Mouse (Mus musculus): Measurements from ENCODE around the gene Asb4. TPM values are rescaled to one million over a fixed set of nuclear protein-coding genes. Genes with fewer than 3 reads are reported as not detected.
A peak's percentile ranks its signal among the peaks of the same experiment; 100 is the strongest.

The Asb4 gene
- total and polyA plus RNA-seq, 2 experiments from 2014 or later = 10.5 to 16.3 TPM

DNA sequence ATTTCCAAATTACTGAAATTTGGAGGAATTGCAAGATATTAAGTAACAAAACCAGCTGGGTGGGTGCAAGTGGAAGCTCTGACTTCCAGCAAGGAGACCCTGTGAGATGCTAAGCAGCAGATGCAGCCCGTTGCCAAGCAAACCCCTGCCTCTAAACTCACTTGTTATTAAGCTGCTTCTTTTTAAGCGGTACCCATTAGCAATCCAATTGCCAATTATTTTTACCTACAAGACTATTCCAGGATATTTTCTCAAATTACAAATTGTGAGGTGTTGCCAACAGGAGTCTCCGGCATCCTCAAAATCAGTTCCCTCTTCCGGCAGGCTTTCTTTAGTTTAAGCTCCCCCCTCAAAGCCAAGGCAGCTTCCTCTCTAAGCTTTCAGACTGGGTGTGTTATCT, 26.5 kb downstream of the Asb4 start:
- DNase-seq (no peak), ATAC-seq (no peak)
- no peak overlapping the region for H3K27ac ChIP-seq (ENCODE audit: low read depth, low read length)
- no peak for TF ChIP-seq CTCF (IDR thresholded peaks at IDR 0.05; ENCODE audit: low read depth)
- peaks cover 5% of the 10 kb centered on the region; the same call in 1 of the 2 replicates for H3K4me1 ChIP-seq (ENCODE audit: insufficient read depth)
- no peak overlapping the region for H3K4me3 ChIP-seq (ENCODE audit: low read depth, low read length)
- no peaks in the 10 kb centered on the region for H3K36me3 ChIP-seq (ENCODE audit: insufficient read depth)
- no peak overlapping the region for H3K4me2 ChIP-seq (ENCODE audit: low read depth)
- no peaks in the 10 kb centered on the region for H3K27me3 ChIP-seq (ENCODE audit: insufficient read depth, low read length)
- H3K9ac ChIP-seq = no peak overlapping the region
- H3K9me3 ChIP-seq (ENCODE audit: low read length) = no peaks in the 10 kb centered on the region
- WGBS = 15% methylated on average over 4 of the region's 4 CpGs

- TF ChIP-seq CTCF (IDR thresholded peaks at IDR 0.05; ENCODE audit: low read depth) = peak; percentile 80
- DNase-seq (peak; percentile 56), ATAC-seq (no peak)
- Histone ChIP-seq H3K9me3 (ENCODE audit: low read length) (no peaks in the 10 kb centered on the region), H3K27ac (ENCODE audit: low read depth, low read length) (no peak overlapping the region), H3K36me3 (ENCODE audit: insufficient read depth) (no peaks in the 10 kb centered on the region), H3K4me2 (ENCODE audit: low read depth) (no peak overlapping the region), H3K9ac (no peak overlapping the region), H3K4me1 (ENCODE audit: insufficient read depth) (peaks cover 5% of the 10 kb centered on the region; the same call in 1 of the 2 replicates), H3K4me3 (ENCODE audit: low read depth, low read length) (no peak overlapping the region), H3K27me3 (ENCODE audit: insufficient read depth, low read length) (no peaks in the 10 kb centered on the region)
- 44% methylated on average over 6 of the region's 6 CpGs for WGBS
Measured at GRCm38 (mm10) chr6:5410697-5411391, 27.7 kb downstream of the Asb4 start.

DNA sequence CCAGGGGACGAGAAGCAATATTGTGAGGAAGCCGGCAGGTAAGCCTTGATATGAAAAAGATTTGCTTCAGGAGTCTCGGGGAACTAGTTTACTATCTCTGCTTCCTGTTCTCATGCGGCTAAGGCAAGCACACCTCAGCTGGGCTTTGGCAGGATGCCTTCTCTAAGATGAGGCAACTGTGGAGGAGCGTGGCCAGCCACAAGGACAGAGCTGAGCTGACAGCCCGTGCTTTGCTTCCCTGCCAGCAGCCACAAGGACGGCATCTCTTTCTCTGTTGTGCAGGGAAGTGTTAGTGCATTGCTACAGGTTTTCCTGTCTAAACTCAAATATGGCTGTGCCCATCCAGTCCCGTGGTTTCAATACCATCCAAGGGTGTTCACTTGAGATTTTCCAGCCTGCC, 30.1 kb downstream of the Asb4 start:
- TF ChIP-seq CTCF (IDR thresholded peaks at IDR 0.05; ENCODE audit: low read depth) = no peak
- H3K27me3 ChIP-seq (ENCODE audit: insufficient read depth, low read length) = no peaks in the 10 kb centered on the region
- H3K36me3 ChIP-seq (ENCODE audit: insufficient read depth) = no peaks in the 10 kb centered on the region
- 43% methylated on average over 8 of the region's 8 CpGs for WGBS
- DNase-seq (no peak), ATAC-seq (no peak)
- no peak overlapping the region for H3K4me3 ChIP-seq (ENCODE audit: low read depth, low read length)
- peaks cover 2% of the 10 kb centered on the region; the same call in 1 of the 2 replicates for H3K4me1 ChIP-seq (ENCODE audit: insufficient read depth)
- no peak overlapping the region for H3K4me2 ChIP-seq (ENCODE audit: low read depth)
- H3K9ac ChIP-seq = no peak overlapping the region
- no peak overlapping the region for H3K27ac ChIP-seq (ENCODE audit: low read depth, low read length)
- no peaks in the 10 kb centered on the region for H3K9me3 ChIP-seq (ENCODE audit: low read length)

DNA sequence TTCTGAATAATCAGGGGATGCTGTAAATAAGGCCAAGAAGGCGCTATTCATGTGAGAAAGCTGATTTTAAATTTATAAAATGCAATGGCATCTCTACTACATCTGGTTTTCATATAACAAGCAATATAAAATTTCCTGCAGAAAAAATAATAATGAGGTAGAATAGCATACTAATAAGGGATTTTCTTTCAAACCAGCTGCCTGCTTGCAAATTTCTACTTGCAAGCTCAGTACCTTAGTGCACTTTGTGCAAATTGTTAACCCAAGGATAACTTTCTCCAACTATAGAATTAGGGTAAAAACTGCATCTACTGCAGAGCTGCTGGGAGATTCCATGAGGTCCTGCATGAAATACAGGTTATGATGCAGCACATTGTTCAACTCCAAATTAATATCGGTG, 38.3 kb downstream of the Asb4 start:
- TF ChIP-seq CTCF (IDR thresholded peaks at IDR 0.05; ENCODE audit: low read depth) = no peak

DNA sequence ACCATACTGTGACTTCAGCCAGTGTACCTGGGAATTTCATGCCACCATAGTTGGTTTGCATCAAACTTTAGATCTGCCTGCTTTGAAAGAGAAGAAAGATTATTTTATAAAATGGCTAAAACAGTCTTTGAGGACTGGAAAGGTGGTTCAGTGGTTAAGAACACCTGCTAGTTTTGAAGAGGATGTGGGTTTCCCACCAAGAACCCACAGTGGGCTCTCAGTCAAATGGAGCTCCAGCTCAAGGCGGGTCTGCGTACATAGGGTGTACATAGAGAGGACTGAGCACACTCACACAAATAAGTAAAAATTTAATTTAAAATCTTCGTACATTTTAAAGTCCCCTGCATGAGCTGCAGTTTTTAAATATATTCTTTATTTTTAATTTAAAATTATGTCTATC, 39.2 kb downstream of the Asb4 start:
- Histone ChIP-seq H3K4me1 (ENCODE audit: insufficient read depth) (no peaks in the 10 kb centered on the region), H3K9ac (no peak overlapping the region), H3K36me3 (ENCODE audit: insufficient read depth) (no peaks in the 10 kb centered on the region), H3K27me3 (ENCODE audit: insufficient read depth, low read length) (no peaks in the 10 kb centered on the region), H3K27ac (ENCODE audit: low read depth, low read length) (no peak overlapping the region), H3K4me3 (ENCODE audit: low read depth, low read length) (no peak overlapping the region), H3K4me2 (ENCODE audit: low read depth) (no peak overlapping the region), H3K9me3 (ENCODE audit: low read length) (no peaks in the 10 kb centered on the region)
- TF ChIP-seq CTCF (IDR thresholded peaks at IDR 0.05; ENCODE audit: low read depth) = no peak
- DNase-seq (no peak), ATAC-seq (no peak)
- 96% methylated on average over 3 of the region's 3 CpGs for WGBS

More for the DNA sequence above, 38.3 kb downstream of the Asb4 start:
- DNase-seq = no peak
- Histone ChIP-seq H3K4me2 (ENCODE audit: low read depth) (no peak overlapping the region), H3K36me3 (ENCODE audit: insufficient read depth) (no peaks in the 10 kb centered on the region), H3K9ac (no peak overlapping the region), H3K4me1 (ENCODE audit: insufficient read depth) (no peaks in the 10 kb centered on the region), H3K4me3 (ENCODE audit: low read depth, low read length) (no peak overlapping the region), H3K9me3 (ENCODE audit: low read length) (no peaks in the 10 kb centered on the region), H3K27ac (ENCODE audit: low read depth, low read length) (no peak overlapping the region), H3K27me3 (ENCODE audit: insufficient read depth, low read length) (no peaks in the 10 kb centered on the region)
- 96% methylated on average over 2 of the region's 2 CpGs for WGBS
- no peak for ATAC-seq

DNA sequence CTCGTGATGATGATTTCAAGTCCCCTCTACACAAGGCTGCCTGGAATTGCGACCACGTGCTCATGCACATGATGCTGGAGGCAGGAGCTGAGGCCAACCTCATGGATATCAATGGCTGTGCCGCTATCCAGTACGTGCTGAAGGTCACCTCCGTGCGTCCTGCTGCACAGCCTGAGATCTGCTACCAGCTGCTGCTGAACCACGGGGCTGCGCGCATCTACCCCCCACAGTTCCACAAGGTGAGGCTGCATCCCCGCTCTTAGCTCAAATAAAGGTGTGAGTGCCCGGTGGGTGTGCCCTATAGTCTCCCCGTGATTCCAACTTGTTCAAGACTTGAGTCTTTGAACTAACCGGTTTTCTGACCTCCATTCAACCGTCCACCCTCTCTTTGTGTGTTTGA, 40.4 kb downstream of the Asb4 start:
- TF ChIP-seq CTCF (IDR thresholded peaks at IDR 0.05; ENCODE audit: low read depth) = no peak
- WGBS = 88% methylated on average over 15 of the region's 15 CpGs

DNA sequence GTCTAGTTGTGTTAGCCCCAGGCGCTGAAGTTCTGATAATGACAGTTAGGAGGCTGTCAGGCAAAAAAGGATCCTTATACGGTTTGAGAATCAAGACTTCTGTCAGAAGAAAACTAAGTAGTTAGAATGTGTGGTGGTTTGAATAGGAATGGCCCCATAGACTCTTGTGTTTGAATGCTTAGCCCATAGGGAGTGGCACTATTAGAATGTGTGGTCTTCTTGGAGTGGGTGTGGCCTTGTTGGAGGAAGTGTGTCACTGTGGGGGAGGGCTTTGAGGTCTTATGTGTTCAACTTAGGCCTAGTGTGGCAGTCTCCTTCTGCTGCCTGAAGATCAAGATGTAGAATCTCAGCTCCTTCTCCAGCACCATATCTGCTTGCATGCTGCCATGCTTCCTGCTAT, 43.8 kb downstream of the Asb4 start:
- no peaks in the 10 kb centered on the region for H3K4me1 ChIP-seq (ENCODE audit: insufficient read depth)
- 86% methylated on average over 2 of the region's 2 CpGs for WGBS
- H3K27me3 ChIP-seq (ENCODE audit: insufficient read depth, low read length) = no peaks in the 10 kb centered on the region
- H3K4me3 ChIP-seq (ENCODE audit: low read depth, low read length) = no peak overlapping the region
- no peak for TF ChIP-seq CTCF (IDR thresholded peaks at IDR 0.05; ENCODE audit: low read depth)
- H3K27ac ChIP-seq (ENCODE audit: low read depth, low read length) = no peak overlapping the region
- no peak overlapping the region for H3K9ac ChIP-seq
- no peaks in the 10 kb centered on the region for H3K9me3 ChIP-seq (ENCODE audit: low read length)
- H3K4me2 ChIP-seq (ENCODE audit: low read depth) = no peak overlapping the region
- H3K36me3 ChIP-seq (ENCODE audit: insufficient read depth) = no peaks in the 10 kb centered on the region
- ATAC-seq (no peak), DNase-seq (no peak)

More for the DNA sequence above, 40.4 kb downstream of the Asb4 start:
- no peak overlapping the region for H3K9ac ChIP-seq
- no peak overlapping the region for H3K4me3 ChIP-seq (ENCODE audit: low read depth, low read length)
- H3K9me3 ChIP-seq (ENCODE audit: low read length) = no peaks in the 10 kb centered on the region
- ATAC-seq (no peak), DNase-seq (no peak)
- no peak overlapping the region for H3K4me2 ChIP-seq (ENCODE audit: low read depth)
- H3K36me3 ChIP-seq (ENCODE audit: insufficient read depth) = no peaks in the 10 kb centered on the region
- H3K27ac ChIP-seq (ENCODE audit: low read depth, low read length) = no peak overlapping the region
- H3K27me3 ChIP-seq (ENCODE audit: insufficient read depth, low read length) = no peaks in the 10 kb centered on the region
- no peaks in the 10 kb centered on the region for H3K4me1 ChIP-seq (ENCODE audit: insufficient read depth)

Measured in forebrain, postnatal 0 days (tissue).